Mouse (Mus musculus) layer of hippocampus, adult 8-10 months (tissue): ENCODE measurements around the gene Farp1. TPM values are rescaled to one million over a fixed set of nuclear protein-coding genes. Genes with fewer than 3 reads are reported as not detected.

Experiments used
- DNase-seq, 2 experiments: peaks; one replicate each; pipeline ENCODE4 v3.0.0; 2022; ENCODE audit warnings: low spot score in 2 of 2
- total RNA-seq, 4 experiments: library from RNA; stranded (reverse); gene quantifications; 2 replicates each; pipeline ENCODE4 v1.2.4; 2022

Farp1 gene
- total RNA-seq, 4 experiments from 2014 or later = 110 to 121 (median 116) TPM

DNA sequence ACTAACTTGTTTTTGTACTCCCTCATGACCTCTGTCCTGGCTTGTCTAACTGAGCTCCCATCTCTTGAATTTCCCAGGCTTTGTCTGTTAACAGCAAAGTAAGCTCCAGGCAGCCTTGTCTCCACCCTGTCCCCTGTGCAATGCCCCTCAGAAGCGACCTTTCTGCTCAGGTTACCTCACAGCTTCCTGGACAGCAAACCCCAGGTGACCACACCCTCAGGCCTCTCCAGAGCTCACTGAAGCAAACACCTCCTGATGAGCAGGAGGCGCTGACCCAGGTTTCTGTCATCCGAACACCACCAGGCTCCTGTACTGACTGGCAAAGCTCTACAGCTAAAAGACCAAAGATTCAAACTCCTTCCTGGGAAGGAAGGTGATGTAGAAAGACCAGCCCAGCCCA is 274.9 kb downstream of the Farp1 start:
- DNase-seq = no peak

- DNase-seq = no peak
These were observed 275.5 kb downstream of the Farp1 start for GRCm38 (mm10) chr14:121310325-121311080.

DNA sequence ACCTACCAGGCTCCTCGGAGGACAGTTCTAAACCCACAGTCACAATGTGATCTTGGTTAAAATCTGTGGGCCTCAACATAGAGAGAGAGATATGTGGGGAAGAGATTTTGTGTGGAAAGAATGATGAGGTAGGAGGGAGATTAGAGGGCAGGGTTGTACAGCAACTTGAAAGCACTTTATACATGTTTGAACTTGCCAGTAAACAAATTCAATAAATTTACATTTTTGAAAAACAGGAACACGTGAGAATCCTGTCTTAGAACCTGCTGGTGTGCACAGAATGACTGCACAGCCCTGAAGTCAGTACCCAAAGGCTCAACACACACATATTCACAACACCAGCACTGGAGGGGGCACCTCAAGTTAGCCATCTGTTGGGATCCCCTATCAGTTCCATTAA is 276.1 kb downstream of the Farp1 start:
- DNase-seq = no peak

DNA sequence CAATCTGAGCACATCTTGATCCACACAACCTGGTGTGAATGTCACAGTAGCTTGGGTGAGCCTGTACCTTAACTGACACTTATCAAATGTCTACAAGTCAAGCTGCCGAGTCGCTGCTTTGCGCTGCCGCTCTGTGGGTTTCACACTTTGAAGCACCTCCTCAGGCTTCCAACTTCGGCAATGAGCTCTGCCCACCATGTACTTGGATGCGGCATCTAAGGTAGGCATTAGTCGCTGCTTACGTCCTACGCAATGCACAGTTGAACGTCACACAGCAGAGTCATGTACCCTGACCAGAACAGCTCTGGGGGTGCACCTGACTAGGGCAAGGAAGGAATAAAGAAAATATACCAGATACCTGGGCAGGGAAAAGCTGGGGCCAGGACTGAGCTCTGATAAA is 278.3 kb downstream of the Farp1 start:
- DNase-seq = no peak

DNA sequence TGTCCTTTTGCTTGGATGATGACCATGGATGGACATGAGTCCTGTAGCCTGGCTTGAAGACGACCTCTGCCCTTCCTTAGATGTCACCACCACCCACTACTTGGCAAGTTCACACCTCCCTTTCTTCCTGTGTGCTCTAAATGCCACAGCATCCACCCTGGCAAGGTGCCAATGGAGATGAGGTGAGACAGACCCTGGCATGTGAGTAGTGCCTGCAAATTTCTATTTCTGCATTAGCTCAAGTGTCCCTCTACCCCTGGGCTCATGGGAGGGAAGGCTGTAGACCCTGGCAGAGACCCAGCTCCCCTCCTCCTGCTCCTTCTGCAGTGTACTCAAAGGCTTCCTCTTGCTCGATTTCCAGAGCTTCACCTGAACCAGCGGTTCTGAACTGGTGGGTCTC is 279.9 kb downstream of the Farp1 start:
- DNase-seq = no peak

DNA sequence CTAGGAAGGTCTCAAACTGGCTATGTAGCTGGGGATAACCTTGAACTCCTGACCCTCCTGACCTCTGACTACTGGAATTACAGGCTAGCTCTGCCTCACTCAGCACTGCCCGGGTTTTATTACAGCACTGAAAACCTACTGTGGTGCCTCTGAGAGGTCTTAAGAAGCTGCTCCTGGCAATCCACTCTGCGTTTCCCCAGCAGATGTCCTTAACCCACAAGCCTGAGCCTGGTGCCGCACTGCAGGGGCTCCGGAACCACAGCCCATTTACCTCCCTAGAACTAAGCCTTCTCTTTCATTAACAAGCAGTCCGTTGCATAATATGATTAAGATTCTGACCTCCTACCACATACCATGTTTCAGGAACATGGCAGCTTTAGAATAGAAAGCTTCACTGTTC is 281.1 kb downstream of the Farp1 start:
- no peak for DNase-seq

GRCm38 (mm10) chr14:121316631-121317311 is 281.8 kb downstream of the Farp1 start:
- DNase-seq = no peak

GRCm38 (mm10) chr14:121317312-121317671 is 282.3 kb downstream of the Farp1 start:
- no peak for DNase-seq

GRCm38 (mm10) chr14:121318382-121318781 is 283.4 kb downstream of the Farp1 start:
- no peak for DNase-seq

- no peak for DNase-seq
These were observed 287.1 kb downstream of the Farp1 start for GRCm38 (mm10) chr14:121322150-121322549.

DNA sequence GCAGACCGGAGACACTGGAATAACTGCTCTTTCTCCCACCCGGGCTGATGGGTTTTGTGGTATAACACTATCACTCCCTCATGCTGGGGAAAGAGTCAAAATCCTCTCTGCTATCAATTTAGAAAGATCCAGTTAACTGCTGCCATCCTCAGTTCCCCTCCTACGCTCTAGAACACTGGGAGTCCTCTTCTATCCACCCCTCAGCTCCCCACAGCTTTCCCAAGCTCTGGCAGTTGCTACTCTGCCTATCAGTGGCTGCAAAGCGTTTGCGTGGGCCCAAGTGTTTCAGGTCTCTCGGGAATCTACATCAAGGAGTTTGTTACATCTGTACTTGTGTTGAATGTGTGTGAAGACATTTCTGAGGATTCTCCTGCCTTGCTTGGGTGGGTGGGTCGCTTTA is 287.6 kb downstream of the Farp1 start:
- DNase-seq = peak; percentile 32

- no peak for DNase-seq
These were observed 289.7 kb downstream of the Farp1 start for GRCm38 (mm10) chr14:121324521-121325330.

GRCm38 (mm10) chr14:121326432-121326831 is 291.4 kb downstream of the Farp1 start:
- no peak for DNase-seq

DNA sequence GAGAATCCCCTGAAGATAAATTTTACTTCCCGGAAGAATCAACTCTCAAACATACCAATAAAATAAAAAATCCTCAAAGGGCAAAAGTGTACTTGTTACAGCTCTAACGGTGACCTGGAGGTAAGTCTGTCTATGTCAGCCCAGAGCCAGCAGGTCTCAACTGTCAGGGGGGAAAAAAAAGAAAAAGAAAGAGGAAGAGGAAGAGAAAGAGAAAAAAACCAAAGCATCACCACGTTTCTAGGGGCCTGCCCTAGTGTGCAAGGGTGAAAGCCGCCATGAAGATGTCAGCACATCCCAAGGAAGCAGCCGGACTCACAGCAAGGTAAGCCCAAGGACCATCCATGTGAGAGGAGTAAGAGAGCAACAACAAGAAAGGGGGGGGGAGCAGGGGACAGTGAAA is 293.9 kb downstream of the Farp1 start:
- no peak for DNase-seq

- DNase-seq = no peak
These were observed 294.5 kb downstream of the Farp1 start for GRCm38 (mm10) chr14:121329401-121330089.

- DNase-seq = no peak
These were observed 295.0 kb downstream of the Farp1 start for GRCm38 (mm10) chr14:121330090-121330408.

Other genes starting within 250 kb of the Farp1 start
- 100 to 1,000 TPM; 105 to 112 (median 107) TPM for gene Ipo5, start 124.0 kb upstream of the Farp1 start, total RNA-seq